Mouse (Mus musculus) midbrain, embryonic 16.5 days (tissue): Measurements from ENCODE around the gene Mrrf. TPM values are rescaled to one million over a fixed set of nuclear protein-coding genes. Genes with fewer than 3 reads are reported as not detected.

Source experiments
- polyA plus RNA-seq: library from polyadenylated mRNA; unstranded; fragments of >200 nt; fragmentation: Nextera tagmentation; extraction: Ambion mirVana; gene quantifications from 2 replicates; pipeline ENCODE4 v1.2.1, GENCODE M21; 2015

The Mrrf gene
- polyA plus RNA-seq, 1 experiment from 2014 or later: 24.7 TPM

Other genes starting within 250 kb of the Mrrf start
- gene Ttll11, start 156.5 kb upstream of the Mrrf start, polyA plus RNA-seq: 4.3 and 4.9 TPM in 2 replicates
- 293 and 307 TPM in 2 replicates for gene Ndufa8, start 87.0 kb upstream of the Mrrf start, polyA plus RNA-seq
- gene Morn5, start 86.9 kb upstream of the Mrrf start, polyA plus RNA-seq: 2.9 and 3.5 TPM in 2 replicates
- 4.1 and 5.8 TPM in 2 replicates for gene Lhx6, start 31.0 kb upstream of the Mrrf start, polyA plus RNA-seq
- gene Rbm18, start 384 bp downstream of the Mrrf start, polyA plus RNA-seq: 131 and 142 TPM in 2 replicates
- 4.0 and 5.5 TPM in 2 replicates for gene Ptgs1, start 94.0 kb downstream of the Mrrf start, polyA plus RNA-seq
- gene Olfr338, start 237.1 kb downstream of the Mrrf start, polyA plus RNA-seq: not detected in 2 replicates